Mouse (Mus musculus): ENCODE data around the gene Arhgef10l.
"Not testable (repeated sequence)": the region's sequence is repeated elsewhere in the genome, so short reads cannot be mapped to it uniquely, and the experiment has no call there.

DNA sequence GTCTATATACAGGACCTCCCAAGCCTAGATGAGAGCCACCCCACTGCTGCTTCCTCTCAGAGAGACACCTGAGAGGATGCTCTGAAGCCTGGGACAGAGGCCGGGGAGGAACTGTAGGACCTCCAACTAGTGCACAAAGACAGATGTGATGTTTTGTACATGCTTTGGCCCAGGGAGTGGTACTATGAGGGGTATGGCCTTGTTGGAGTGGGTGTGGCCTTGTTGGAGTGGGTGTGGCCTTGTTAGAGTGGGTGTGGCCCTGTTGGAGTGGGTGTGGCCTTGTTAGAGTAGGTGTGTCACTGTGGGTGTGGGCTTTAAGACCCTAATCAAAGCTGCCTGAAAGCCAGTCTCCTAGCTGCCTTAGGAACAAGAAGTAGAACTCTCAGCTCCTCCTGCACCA lies 101.4 kb downstream of the Arhgef10l start:
- TF ChIP-seq POLR2A (IDR thresholded peaks at IDR 0.05; ENCODE audit: extremely low read depth, insufficient read depth, low read length); CTCF (IDR thresholded peaks at IDR 0.05; ENCODE audit: low read depth, low read length): not testable (repeated sequence)

Measured in liver, adult 2 months (tissue).